Mouse (Mus musculus): Measurements from ENCODE around the gene Pip5k1c.

DNA sequence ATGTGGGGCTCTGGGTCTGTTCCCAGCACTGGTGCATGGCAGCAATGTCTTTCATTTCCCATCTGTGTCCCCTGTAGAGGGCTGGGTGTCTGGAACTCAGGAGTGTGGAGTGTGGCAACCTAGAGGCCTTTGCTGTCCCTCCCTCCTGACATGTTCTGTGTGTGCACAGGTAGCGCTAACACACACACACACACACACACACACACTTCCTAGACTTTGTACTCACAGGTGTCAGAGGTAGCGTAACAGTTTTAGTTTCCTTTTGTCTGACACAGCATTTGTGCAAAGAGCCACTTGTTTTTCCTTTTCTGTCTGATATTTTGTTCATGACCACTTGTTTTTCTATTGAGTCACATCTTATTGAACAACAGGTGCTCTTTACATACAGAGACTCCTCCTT, 45.0 kb upstream of the Pip5k1c start:
- TF ChIP-seq CTCF (IDR thresholded peaks at IDR 0.05; ENCODE audit: insufficient read depth, low read depth, low read length) (no peak), POLR2A (IDR thresholded peaks at IDR 0.05; ENCODE audit: insufficient read depth, low read depth, low read length) (no peak)

Data from olfactory bulb, adult 2 months (tissue).